Mouse (Mus musculus) CH12.LX (cell line): ENCODE data around the gene Prune2. TPM values are rescaled to one million over a fixed set of nuclear protein-coding genes. Genes with fewer than 3 reads are reported as not detected.

ENCODE experiments used
- DNase-seq: peaks from one replicate; pipeline ENCODE4 v3.0.0-alpha.2; 2013; ENCODE audit errors: extremely low read depth
- H3K27ac ChIP-seq: 2 replicates; pipeline ENCODE4 v1.5.1; 2012; ENCODE audit warnings: low read depth, mild to moderate bottlenecking, control low read depth, moderate library complexity; ENCODE audit not compliant: insufficient read depth
- H3K27me3 ChIP-seq: replicated peaks from 2 replicates; pipeline ENCODE3; 2012; ENCODE audit warnings: inconsistent platforms
- H3K36me3 ChIP-seq, 2 experiments: replicated peaks in 1 of 2; 2 replicates each; pipeline versions ENCODE3 to v1.6.1; 2012; ENCODE audit warnings: inconsistent platforms in 1 of 2, low read length in 1 of 2, mild to moderate bottlenecking in 1 of 2, mixed read lengths in 1 of 2, moderate library complexity in 1 of 2; ENCODE audit not compliant: control insufficient read depth in 1 of 2, insufficient read depth in 1 of 2
- H3K4me1 ChIP-seq, 2 experiments: 2 replicates each; pipeline ENCODE4 v1.6.1; 2012; ENCODE audit warnings: inconsistent platforms in 1 of 2, moderate library complexity in 1 of 2; ENCODE audit not compliant: insufficient read depth in 2 of 2, control insufficient read depth in 1 of 2
- H3K4me2 ChIP-seq: 2 replicates; pipeline ENCODE4 v1.6.1; 2012; ENCODE audit warnings: low read depth, mild to moderate bottlenecking, control low read depth; ENCODE audit not compliant: poor library complexity, insufficient read depth, severe bottlenecking
- H3K4me3 ChIP-seq, 3 experiments: fragments of 150-350 bp in 1 of 3; sonication (generic) in 1 of 3; replicated peaks in 1 of 3; 2 replicates each; pipeline versions ENCODE3 to v1.5.1; 2011 to 2012; ENCODE audit warnings: low read depth in 2 of 3, low read length in 2 of 3, mild to moderate bottlenecking in 2 of 3, moderate library complexity in 2 of 3, control low read depth in 1 of 3, improper control_type of control experiment in 1 of 3, inconsistent platforms in 1 of 3, mixed read lengths in 1 of 3; ENCODE audit not compliant: poor library complexity in 1 of 3
- H3K79me2 ChIP-seq: replicated peaks from 2 replicates; pipeline ENCODE4 v1.6.1; 2012; ENCODE audit warnings: mild to moderate bottlenecking, moderate library complexity; ENCODE audit not compliant: control insufficient read depth, poor library complexity, insufficient read depth, severe bottlenecking; ENCODE audit errors: extremely low read depth
- H3K9ac ChIP-seq: 2 replicates; pipeline ENCODE4 v1.6.1; 2012; ENCODE audit warnings: low read depth, mild to moderate bottlenecking, control low read depth, moderate library complexity; ENCODE audit not compliant: insufficient read depth
- H3K9me3 ChIP-seq: replicated peaks from 2 replicates; pipeline ENCODE3; 2012; ENCODE audit warnings: low read length, inconsistent platforms, mixed read lengths
- BHLHE40 ChIP-seq: IDR thresholded peaks from 2 replicates; pipeline ENCODE4 v1.6.1; 2011; ENCODE audit warnings: mild to moderate bottlenecking, low read depth, low read length, improper control_type of control experiment
- CHD2 ChIP-seq: IDR thresholded peaks from 2 replicates; pipeline ENCODE4 v1.6.1; 2011; ENCODE audit warnings: low read length, improper control_type of control experiment
- CTCF ChIP-seq, 2 experiments: IDR thresholded peaks in 1 of 2; conservative IDR thresholded peaks in 1 of 2; 2 replicates each; pipeline ENCODE4 v1.5.1; 2011 to 2012; ENCODE audit warnings: low read depth in 2 of 2, low read length in 2 of 2, improper control_type of control experiment in 1 of 2, inconsistent platforms in 1 of 2, mild to moderate bottlenecking in 1 of 2, moderate library complexity in 1 of 2
- ELF1 ChIP-seq: IDR thresholded peaks from 2 replicates; pipeline ENCODE4 v1.6.1; 2014; ENCODE audit warnings: low read depth, mild to moderate bottlenecking, inconsistent platforms, low read length, improper control_type of control experiment
- EP300 ChIP-seq: IDR thresholded peaks from 2 replicates; pipeline ENCODE4 v1.6.1; 2011; ENCODE audit warnings: low read length, improper control_type of control experiment
- ETS1 ChIP-seq: conservative IDR thresholded peaks from 2 replicates; pipeline ENCODE4 v1.6.1; 2012; ENCODE audit warnings: low read depth, mild to moderate bottlenecking, inconsistent platforms, low read length, improper control_type of control experiment, moderate library complexity
- HCFC1 ChIP-seq: IDR thresholded peaks from 2 replicates; pipeline ENCODE4 v1.6.1; 2012; ENCODE audit warnings: low read depth, mild to moderate bottlenecking, inconsistent platforms, low read length, improper control_type of control experiment
- IRF4 ChIP-seq: IDR thresholded peaks from 2 replicates; pipeline ENCODE4 v1.6.1; 2014; ENCODE audit warnings: low read depth, mild to moderate bottlenecking, inconsistent platforms, low read length, improper control_type of control experiment
- JUND ChIP-seq: conservative IDR thresholded peaks from 2 replicates; pipeline ENCODE4 v1.6.1; 2011; ENCODE audit warnings: low read depth, low read length, improper control_type of control experiment
- KAT2A ChIP-seq: IDR thresholded peaks from 2 replicates; pipeline ENCODE4 v1.6.1; 2012; ENCODE audit warnings: low read length, improper control_type of control experiment, inconsistent platforms; ENCODE audit not compliant: insufficient replicate concordance
- MAZ ChIP-seq: IDR thresholded peaks from 2 replicates; pipeline ENCODE4 v1.6.1; 2012; ENCODE audit warnings: low read depth, mild to moderate bottlenecking, inconsistent platforms, low read length, improper control_type of control experiment, moderate library complexity
- POLR2A ChIP-seq: IDR thresholded peaks from 2 replicates; pipeline ENCODE4 v1.6.1; 2011; ENCODE audit warnings: low read depth, mild to moderate bottlenecking, improper control_type of control experiment, low read length
- POLR2AphosphoS2 ChIP-seq: IDR thresholded peaks from 2 replicates; pipeline ENCODE4 v1.6.1; 2011; ENCODE audit warnings: low read depth, low read length, improper control_type of control experiment
- RAD21 ChIP-seq: IDR thresholded peaks from 2 replicates; pipeline ENCODE4 v1.6.1; 2011; ENCODE audit warnings: low read depth, mild to moderate bottlenecking, low read length, improper control_type of control experiment, moderate library complexity
- SIN3A ChIP-seq: IDR thresholded peaks from 2 replicates; pipeline ENCODE4 v1.6.1; 2012; ENCODE audit warnings: low read length, improper control_type of control experiment, inconsistent platforms
- SMC3 ChIP-seq: IDR thresholded peaks from 2 replicates; pipeline ENCODE4 v1.6.1; 2011; ENCODE audit warnings: low read depth, low read length, improper control_type of control experiment
- TCF12 ChIP-seq: IDR thresholded peaks from 2 replicates; pipeline ENCODE4 v1.6.1; 2014; ENCODE audit warnings: low read depth, mild to moderate bottlenecking, inconsistent platforms, low read length, improper control_type of control experiment
- ZC3H11A ChIP-seq: IDR thresholded peaks from 2 replicates; pipeline ENCODE4 v1.6.1; 2012; ENCODE audit warnings: low read depth, mild to moderate bottlenecking, inconsistent platforms, low read length, improper control_type of control experiment
- ZMIZ1 ChIP-seq: IDR thresholded peaks from 2 replicates; pipeline ENCODE4 v1.6.1; 2012; ENCODE audit warnings: low read depth, mild to moderate bottlenecking, inconsistent platforms, low read length, improper control_type of control experiment
- dilution Hi-C: fragments of 300-500 bp; cut with MboI; formaldehyde crosslinking; loops from 2 replicates; pipeline ENCODE4 v1.14.3; 2020; ENCODE audit warnings: low sequenced_read_pairs; ENCODE audit not compliant: extremely low pct_unique_long_range_greater_than_20kb, extremely low pct_ligation_motif_present
- in situ Hi-C: fragments of 300-500 bp; cut with MboI; formaldehyde crosslinking; loops from 3 replicates; pipeline ENCODE4 v1.14.3; 2019; ENCODE audit warnings: low sequenced_read_pairs, low pct_ligation_motif_present, low pct_unique_long_range_greater_than_20kb, mixed read lengths
- polyA plus RNA-seq: library from polyadenylated mRNA; unstranded; fragments of >175 nt; gene quantifications from 2 replicates; pipeline ENCODE4 v1.2.1, GENCODE M21; 2012; ENCODE audit warnings: low read depth; ENCODE audit not compliant: insufficient read length
- total RNA-seq, 2 experiments: library from RNA; depleted of rRNA; stranded (reverse); fragments of 300-350 nt in 1 of 2; fragments of >200 nt in 1 of 2; gene quantifications; 2 replicates each; pipeline ENCODE4 v1.2.3; 2012 to 2014

The Prune2 gene
- total and polyA plus RNA-seq, 3 experiments, result 0.04 to 1.7 (median 0.21) TPM

GRCm38 (mm10) chr19:16981743-16982142 lies 25.8 kb downstream of the Prune2 start (continued):
- TF ChIP-seq ELF1 (no peak), CTCF (conservative IDR thresholded peaks at IDR 0.05 in 1 of 2, IDR thresholded peaks at IDR 0.05 in 1 of 2; ENCODE audit: low read depth in 2 of 2, low read length in 2 of 2) (no peak)

- DNase-seq, result peak; percentile 70
- Histone ChIP-seq H3K9me3 (no peaks in the 10 kb centered on the region), H3K4me2 (no peak overlapping the region; the same call in 1 of the 2 replicates), H3K9ac (no peak overlapping the region), H3K27me3 (no peaks in the 10 kb centered on the region), H3K79me2 (no peaks in the 10 kb centered on the region)
- in situ Hi-C loops, result no loop called here
- TF ChIP-seq BHLHE40 (0 out of 2 replicates have a peak, but pooled peaks have one; percentile 21), RAD21 (peak; percentile 71), SMC3 (peak; percentile 82), ZC3H11A (peak; percentile 40; the same call in 1 of the 2 replicates), EP300 (no peak), CTCF (conservative IDR thresholded peaks at IDR 0.05 in 1 of 2, IDR thresholded peaks at IDR 0.05 in 1 of 2; ENCODE audit: low read depth in 2 of 2, low read length in 2 of 2) (peak; percentile 63 to 86; a peak in 3 of 4 replicates), ETS1 (no peak)
- TF ChIP-seq, all 38 proteins: peak for 5
- Histone ChIP-seq H3K4me1 (0 out of 4 replicates have a peak, but pooled peaks cover 0 to 3% of the 10 kb centered on the region in 2 experiments), H3K27ac (no peak overlapping the region), H3K4me3 (no peak overlapping the region), H3K36me3 (no peaks in the 10 kb centered on the region)
- dilution Hi-C loops, result no loop called here
These were observed 29.0 kb downstream of the Prune2 start for GRCm38 (mm10) chr19:16984897-16985296.

GRCm38 (mm10) chr19:16987984-16988383 lies 32.1 kb downstream of the Prune2 start:
- Histone ChIP-seq H3K27me3 (no peaks in the 10 kb centered on the region), H3K9ac (no peak overlapping the region), H3K4me3 (no peak overlapping the region), H3K36me3 (no peaks in the 10 kb centered on the region), H3K4me2 (no peak overlapping the region), H3K79me2 (no peaks in the 10 kb centered on the region), H3K4me1 (0 out of 4 replicates have a peak, but pooled peaks cover 0 to 3% of the 10 kb centered on the region in 2 experiments), H3K27ac (no peak overlapping the region), H3K9me3 (no peaks in the 10 kb centered on the region)
- in situ Hi-C loops, result no loop called here
- DNase-seq, result no peak
- TF ChIP-seq KAT2A (no peak), JUND (no peak), MAZ (no peak), BHLHE40 (no peak), POLR2A (no peak), ZMIZ1 (no peak), POLR2AphosphoS2 (no peak), ELF1 (no peak), CHD2 (no peak), IRF4 (no peak), EP300 (no peak), TCF12 (no peak), SIN3A (no peak), ZC3H11A (no peak), HCFC1 (no peak)
- dilution Hi-C loops, result no loop called here
